Mouse (Mus musculus) spleen, adult 18-20 months (tissue): ENCODE measurements around the gene Prpsap2.

Source experiments
- DNase-seq, 2 experiments: peaks; one replicate each; pipeline ENCODE4 v3.0.0; 2022; ENCODE audit warnings: mixed read lengths in 2 of 2

Gene Prpsap2

DNA sequence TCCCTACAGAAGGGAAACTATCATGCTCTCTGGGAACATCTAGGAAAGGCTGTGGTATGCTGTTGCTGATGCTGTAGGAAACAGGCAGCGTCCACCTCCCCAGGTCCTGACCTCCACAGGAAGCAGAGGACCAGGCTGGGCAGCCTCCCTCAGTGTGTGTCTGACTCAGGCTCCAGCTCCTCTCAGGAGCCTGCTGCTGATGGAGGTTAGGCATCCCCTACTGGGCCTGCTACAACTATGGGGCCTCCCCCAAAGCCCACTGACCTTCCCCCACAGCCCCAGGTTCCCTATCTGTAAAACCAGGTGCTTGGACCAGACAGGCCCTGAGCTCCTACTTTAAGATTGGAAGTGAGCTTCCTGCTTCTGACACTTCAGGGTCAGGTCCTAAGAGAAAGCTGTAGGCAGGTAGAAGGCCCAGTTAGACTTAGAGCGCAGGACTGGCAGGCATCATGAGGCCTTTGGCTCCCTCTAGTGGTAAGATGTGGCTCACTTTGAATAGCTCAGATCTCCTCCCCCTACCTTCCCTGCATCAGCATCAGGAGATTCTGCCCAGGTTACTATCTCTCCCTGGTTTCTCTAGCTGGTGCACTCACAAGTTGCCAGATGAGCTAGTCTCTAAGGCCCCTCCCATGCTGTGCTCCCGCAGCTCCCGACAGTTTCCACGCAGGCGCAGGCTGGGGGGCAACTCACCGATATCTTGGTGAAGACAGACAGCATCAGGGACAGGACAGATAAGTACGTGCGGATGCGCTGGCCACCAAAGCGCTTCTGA, 47.4 kb downstream of the Prpsap2 start:
- DNase-seq, result peak; percentile 24 to 54

DNA sequence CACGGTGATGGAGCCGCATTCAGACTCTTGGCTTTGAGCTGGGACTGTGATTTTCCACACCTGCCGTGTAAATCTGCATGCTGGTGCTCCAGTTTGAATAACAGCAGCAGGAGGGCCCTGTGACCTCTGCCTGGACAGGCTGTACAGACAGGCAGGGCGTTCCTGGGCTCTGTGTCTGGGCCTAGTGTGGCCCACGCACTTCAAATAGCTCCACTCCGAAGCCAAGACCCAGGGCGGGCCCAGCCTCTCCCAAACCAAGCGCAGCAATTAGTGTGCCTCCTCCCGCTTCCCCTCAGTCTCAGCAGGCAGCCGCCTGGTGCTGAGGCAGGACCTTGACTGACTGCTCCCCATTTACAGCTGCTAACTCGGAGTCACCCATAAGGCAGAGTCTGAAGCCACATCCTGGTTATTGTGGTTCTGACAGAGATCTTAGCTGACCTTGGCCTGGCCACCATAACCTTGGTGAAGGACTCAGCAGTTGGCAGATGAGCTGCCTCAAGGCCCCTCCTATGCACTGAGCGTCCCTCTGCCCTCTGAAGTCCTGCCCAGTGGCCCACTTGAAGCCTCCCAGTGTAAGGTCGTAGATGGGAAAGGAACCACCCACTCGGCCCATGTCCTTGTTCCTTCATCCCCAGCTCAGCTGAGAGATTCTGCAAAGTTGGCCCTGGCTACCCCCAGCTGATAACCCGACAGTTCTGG, 48.6 kb downstream of the Prpsap2 start:
- no peak for DNase-seq

- DNase-seq, result no peak
Measured at GRCm38 (mm10) chr11:61708928-61709327, 53.0 kb downstream of the Prpsap2 start.

GRCm38 (mm10) chr11:61706232-61706631, 55.7 kb downstream of the Prpsap2 start:
- DNase-seq, result no peak

DNA sequence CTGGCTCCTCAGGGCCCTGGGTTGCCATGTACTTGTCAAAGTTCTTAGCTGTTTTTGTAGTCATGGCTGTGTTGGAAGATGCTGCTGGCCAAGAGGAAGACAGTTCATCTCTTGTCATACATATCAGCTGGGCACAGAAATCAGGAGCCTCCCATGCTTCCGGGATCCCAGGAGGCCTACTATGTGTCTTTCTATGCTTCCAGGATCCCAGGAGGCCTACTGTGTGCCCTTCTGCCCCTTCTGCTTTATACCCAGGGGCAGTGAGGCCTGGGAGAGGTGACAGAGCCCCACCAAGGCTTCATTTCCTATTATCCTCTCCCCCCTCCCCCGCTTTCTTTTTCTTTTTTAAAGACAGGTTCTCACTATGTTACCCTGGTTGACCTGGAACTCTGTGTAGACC, 56.3 kb downstream of the Prpsap2 start:
- no peak for DNase-seq

DNA sequence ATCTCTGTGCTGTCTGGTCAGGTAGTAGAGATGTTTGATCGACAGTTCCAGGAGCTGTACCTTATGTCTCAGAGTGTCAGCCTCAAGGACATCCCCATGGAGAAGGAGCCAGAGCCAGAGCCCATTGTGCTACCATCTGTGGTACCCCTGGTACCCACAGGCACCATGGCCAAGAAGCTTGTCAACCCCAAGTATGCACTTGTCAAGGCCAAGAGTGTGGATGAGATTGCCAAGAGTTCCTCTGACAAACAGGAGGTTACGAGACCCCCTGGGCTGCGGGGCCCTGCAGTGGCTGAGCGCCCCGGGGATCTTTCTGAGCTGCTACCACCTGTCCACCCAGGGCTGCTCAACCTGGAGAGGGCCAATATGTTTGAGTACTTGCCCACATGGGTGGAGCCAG, 59.4 kb downstream of the Prpsap2 start:
- no peak for DNase-seq

DNA sequence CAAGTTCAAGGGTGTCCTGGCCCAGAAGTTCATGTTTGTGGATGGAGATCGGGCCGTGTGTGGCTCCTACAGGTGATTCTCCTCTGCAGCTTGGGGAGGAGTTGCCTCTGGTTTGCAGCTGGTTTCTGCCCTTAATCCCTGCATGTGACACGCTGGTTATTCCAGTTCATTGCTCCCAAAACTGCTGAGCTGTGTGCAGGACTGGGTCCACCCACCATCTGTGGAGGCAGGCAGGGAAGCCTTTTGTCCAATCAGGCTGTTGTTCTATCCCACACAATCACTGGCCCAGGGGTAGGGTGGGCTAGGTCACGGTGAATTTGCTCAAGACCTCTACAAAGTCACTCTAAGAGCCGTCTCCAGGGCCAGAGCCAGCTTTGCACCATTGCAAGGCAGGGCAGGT, 60.2 kb downstream of the Prpsap2 start:
- DNase-seq, result no peak

DNA sequence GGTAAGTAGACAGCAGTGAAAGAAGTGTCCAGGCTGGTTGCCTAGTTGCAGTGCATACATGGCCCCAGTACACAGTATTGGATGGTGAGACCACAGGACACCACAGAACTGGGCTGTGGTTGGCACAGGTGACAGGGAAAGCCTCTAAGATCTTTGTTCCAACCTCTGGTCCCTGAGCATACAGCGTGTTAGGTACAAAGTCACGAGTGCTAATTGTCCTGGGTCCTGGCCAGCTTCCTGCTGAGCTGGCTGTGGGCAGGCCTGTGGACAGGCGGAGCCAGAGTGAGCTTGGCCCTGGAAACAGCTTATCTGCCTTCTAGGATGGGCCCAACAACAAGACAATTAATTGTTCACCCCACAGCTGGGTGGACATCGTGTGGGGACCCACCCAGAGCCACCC, 62.0 kb downstream of the Prpsap2 start:
- DNase-seq, result no peak

GRCm38 (mm10) chr11:61699460-61699859, 62.4 kb downstream of the Prpsap2 start:
- DNase-seq, result no peak

GRCm38 (mm10) chr11:61698852-61699251, 63.0 kb downstream of the Prpsap2 start:
- DNase-seq, result no peak

GRCm38 (mm10) chr11:61692996-61693395, 68.9 kb downstream of the Prpsap2 start:
- no peak for DNase-seq

GRCm38 (mm10) chr11:61687595-61687994, 74.3 kb downstream of the Prpsap2 start:
- no peak for DNase-seq

DNA sequence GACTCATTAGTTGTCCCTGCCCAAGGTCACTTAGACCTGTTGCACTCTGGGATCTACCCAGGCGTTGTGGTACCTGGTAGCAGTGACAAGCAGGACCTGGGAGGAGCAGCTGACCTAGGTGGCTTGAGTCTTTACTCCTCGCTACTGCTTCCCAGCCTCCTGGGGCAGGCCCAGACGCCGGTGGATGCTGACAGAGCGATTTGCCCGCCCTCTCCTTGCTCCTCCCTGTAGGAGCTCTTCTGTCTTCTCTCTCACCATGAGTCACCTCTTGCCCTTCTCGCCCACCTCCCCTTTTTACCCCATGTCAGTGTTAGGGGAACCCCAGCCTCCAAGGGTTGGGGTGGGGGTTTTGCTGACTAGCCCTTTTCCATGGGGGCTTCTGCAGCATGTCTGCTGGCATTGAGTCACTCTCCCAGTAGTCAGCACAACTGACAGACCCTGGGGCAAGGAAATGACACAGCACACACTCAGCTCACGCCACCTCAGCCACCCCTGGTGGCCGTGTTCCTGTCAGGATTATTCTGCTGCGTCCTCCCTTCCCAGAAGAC, 74.9 kb downstream of the Prpsap2 start:
- DNase-seq, result no peak

GRCm38 (mm10) chr11:61686141-61686540, 75.7 kb downstream of the Prpsap2 start:
- no peak for DNase-seq

GRCm38 (mm10) chr11:61685119-61685725, 76.7 kb downstream of the Prpsap2 start:
- no peak for DNase-seq

DNA sequence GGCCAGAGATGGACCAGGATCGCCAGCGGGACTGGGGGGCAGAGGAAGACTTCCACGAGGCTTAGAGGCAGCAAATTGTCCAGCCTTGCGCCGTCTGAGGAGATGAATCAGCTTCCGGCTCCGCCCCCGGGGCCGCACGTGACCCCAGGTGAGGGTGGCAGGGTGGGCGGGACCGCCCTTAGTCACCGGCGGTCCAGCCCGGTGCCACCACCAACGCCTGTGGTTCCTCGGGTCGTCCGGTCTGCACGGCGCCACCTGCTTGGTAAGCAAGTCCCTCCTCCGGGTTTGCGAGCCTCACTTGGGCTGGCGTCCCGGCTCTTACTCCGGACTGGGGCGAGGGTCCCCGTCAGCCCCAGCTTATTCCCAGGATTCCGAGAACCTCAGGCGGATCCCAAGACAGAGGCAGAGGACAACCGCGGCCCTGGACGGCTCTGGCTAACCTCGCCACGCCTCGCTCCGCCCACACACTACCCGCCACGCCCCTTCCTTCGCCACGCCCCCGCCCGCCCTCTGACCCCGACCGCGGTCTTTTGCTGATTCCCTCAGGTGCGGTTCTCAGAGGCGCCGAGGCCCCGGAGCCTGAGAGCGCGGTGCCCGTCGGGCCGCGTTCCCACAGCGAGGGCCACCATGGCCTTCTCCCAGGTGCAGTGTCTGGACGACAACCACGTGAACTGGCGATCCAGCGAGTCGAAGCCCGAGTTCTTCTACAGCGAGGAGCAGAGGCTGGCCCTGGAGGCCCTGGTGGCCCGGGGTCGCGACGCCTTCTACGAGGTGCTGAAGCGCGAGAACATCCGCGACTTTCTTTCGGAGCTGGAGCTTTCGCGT, 77.8 kb downstream of the Prpsap2 start, which contains the start of gene Fam83g:
TSS of gene Fam83g (plus strand) at position 185 of the 825 bp plus-strand sequence.
- peak; percentile 68 to 74 for DNase-seq
